Mouse (Mus musculus): Measurements from ENCODE around the gene Rps3. TPM values are rescaled to one million over a fixed set of nuclear protein-coding genes. Genes with fewer than 3 reads are reported as not detected.
A peak's percentile ranks its signal among the peaks of the same experiment; 100 is the strongest.

The Rps3 gene
- polyA plus RNA-seq (2015; fragmentation: Nextera tagmentation; extraction: Ambion mirVana) = 398 and 428 TPM in 2 replicates

GRCm38 (mm10) chr7:99483271-99483923 is at the start of gene Rps3:
TSS of gene Rps3 (minus strand) at chr7:99483738.
- under 1% methylated on average over 45 of the region's 45 CpGs for WGBS
- peak; percentile 97 for ATAC-seq
- Histone ChIP-seq H3K4me1 (ENCODE audit: control insufficient read depth, insufficient read depth, low read depth, low read length) (peaks cover 21% of the 10 kb centered on the region), H3K27me3 (replicated peaks; ENCODE audit: control insufficient read depth, insufficient read depth, low read length) (no peaks in the 10 kb centered on the region; the same call in 1 of the 2 replicates), H3K9me3 (ENCODE audit: control insufficient read depth, low read length) (no peaks in the 10 kb centered on the region), H3K36me3 (ENCODE audit: control insufficient read depth, insufficient read depth, low read length) (peaks cover 14% of the 10 kb centered on the region), H3K4me3 (ENCODE audit: low read length) (peak within 1 kb of the TSS; percentile 70), H3K4me2 (ENCODE audit: low read length) (peak within 1 kb of the TSS; percentile 70), H3K9ac (ENCODE audit: low read depth, low read length) (peak within 1 kb of the TSS; percentile 78), H3K27ac (ENCODE audit: low read depth, low read length) (peak within 1 kb of the TSS; percentile 84)

DNA sequence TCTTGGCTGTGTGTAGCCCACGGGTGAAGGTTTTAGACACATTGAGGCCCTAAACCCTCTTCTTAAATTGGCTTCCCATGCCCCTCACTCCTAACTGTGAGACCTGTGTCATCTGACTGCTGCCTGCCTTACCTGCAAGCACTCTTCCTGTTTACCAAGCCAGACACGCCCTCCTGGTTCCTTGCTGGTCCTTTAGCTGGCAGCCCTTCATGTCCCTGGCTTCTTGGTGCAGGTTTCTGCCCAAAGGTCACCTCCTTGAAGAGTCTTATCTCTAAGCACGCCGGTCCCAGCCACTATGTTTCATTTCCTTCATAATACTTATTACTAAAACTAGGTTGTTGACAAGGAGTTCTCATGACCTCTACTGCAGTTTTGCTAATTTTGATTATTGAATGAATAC is 49.0 kb upstream of the Rps3 start:
- Histone ChIP-seq H3K27me3 (replicated peaks; ENCODE audit: control insufficient read depth, insufficient read depth, low read length) (no peaks in the 10 kb centered on the region), H3K4me1 (ENCODE audit: control insufficient read depth, insufficient read depth, low read depth, low read length) (peaks cover 20% of the 10 kb centered on the region), H3K27ac (ENCODE audit: low read depth, low read length) (no peak overlapping the region), H3K9ac (ENCODE audit: low read depth, low read length) (no peak overlapping the region), H3K4me2 (ENCODE audit: low read length) (no peak overlapping the region), H3K4me3 (ENCODE audit: low read length) (no peak overlapping the region), H3K9me3 (ENCODE audit: control insufficient read depth, low read length) (no peaks in the 10 kb centered on the region), H3K36me3 (ENCODE audit: control insufficient read depth, insufficient read depth, low read length) (no peaks in the 10 kb centered on the region)
- no peak for ATAC-seq
- 88% methylated on average over 4 of the region's 4 CpGs for WGBS

- ATAC-seq = no peak
- Histone ChIP-seq H3K4me1 (ENCODE audit: control insufficient read depth, insufficient read depth, low read depth, low read length) (peaks cover 10% of the 10 kb centered on the region), H3K9me3 (ENCODE audit: control insufficient read depth, low read length) (no peaks in the 10 kb centered on the region), H3K36me3 (ENCODE audit: control insufficient read depth, insufficient read depth, low read length) (no peaks in the 10 kb centered on the region), H3K27me3 (replicated peaks; ENCODE audit: control insufficient read depth, insufficient read depth, low read length) (no peaks in the 10 kb centered on the region), H3K4me2 (ENCODE audit: low read length) (no peak overlapping the region), H3K9ac (ENCODE audit: low read depth, low read length) (no peak overlapping the region), H3K4me3 (ENCODE audit: low read length) (no peak overlapping the region), H3K27ac (ENCODE audit: low read depth, low read length) (no peak overlapping the region)
- WGBS = 90% methylated on average over 3 of the region's 3 CpGs
Observed at GRCm38 (mm10) chr7:99531408-99531970, 48.0 kb upstream of the Rps3 start.

- H3K27me3 ChIP-seq (replicated peaks; ENCODE audit: control insufficient read depth, insufficient read depth, low read length) = no peaks in the 10 kb centered on the region
- no peak overlapping the region for H3K4me3 ChIP-seq (ENCODE audit: low read length)
- H3K9me3 ChIP-seq (ENCODE audit: control insufficient read depth, low read length) = no peaks in the 10 kb centered on the region
- peaks cover under 1% of the 10 kb centered on the region for H3K4me1 ChIP-seq (ENCODE audit: control insufficient read depth, insufficient read depth, low read depth, low read length)
- H3K27ac ChIP-seq (ENCODE audit: low read depth, low read length) = no peak overlapping the region
- H3K4me2 ChIP-seq (ENCODE audit: low read length) = no peak overlapping the region
- H3K9ac ChIP-seq (ENCODE audit: low read depth, low read length) = no peak overlapping the region
- WGBS = 50% methylated on average over 5 of the region's 5 CpGs
- no peak for ATAC-seq
- no peaks in the 10 kb centered on the region for H3K36me3 ChIP-seq (ENCODE audit: control insufficient read depth, insufficient read depth, low read length)
Observed at GRCm38 (mm10) chr7:99529410-99529809, 45.9 kb upstream of the Rps3 start.

DNA sequence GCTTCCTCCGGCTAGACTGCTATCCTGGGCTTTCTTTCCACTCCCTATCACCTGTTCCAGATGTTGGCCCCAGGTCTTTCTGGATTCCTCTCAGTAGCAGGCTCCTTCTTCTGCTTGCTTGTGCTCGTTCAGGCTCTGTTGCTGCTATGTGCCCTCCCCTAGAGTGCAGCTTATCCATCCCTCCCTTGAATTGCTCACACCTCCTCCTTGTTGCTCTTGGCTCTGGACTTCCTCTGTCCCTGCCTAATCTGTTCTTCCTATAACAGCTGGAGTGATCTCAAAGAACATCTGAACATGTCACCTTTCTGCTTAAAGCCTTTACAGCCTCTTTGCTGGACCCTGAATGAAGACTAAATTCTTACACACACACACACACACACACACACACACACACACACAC is 45.0 kb upstream of the Rps3 start:
- 49% methylated on average over 2 of the region's 2 CpGs for WGBS
- Histone ChIP-seq H3K4me1 (ENCODE audit: control insufficient read depth, insufficient read depth, low read depth, low read length) (no peaks in the 10 kb centered on the region), H3K27me3 (replicated peaks; ENCODE audit: control insufficient read depth, insufficient read depth, low read length) (no peaks in the 10 kb centered on the region), H3K9ac (ENCODE audit: low read depth, low read length) (no peak overlapping the region), H3K27ac (ENCODE audit: low read depth, low read length) (no peak overlapping the region), H3K36me3 (ENCODE audit: control insufficient read depth, insufficient read depth, low read length) (no peaks in the 10 kb centered on the region), H3K4me2 (ENCODE audit: low read length) (no peak overlapping the region), H3K4me3 (ENCODE audit: low read length) (no peak overlapping the region), H3K9me3 (ENCODE audit: control insufficient read depth, low read length) (no peaks in the 10 kb centered on the region)
- no peak for ATAC-seq

GRCm38 (mm10) chr7:99523837-99524236 is 40.3 kb upstream of the Rps3 start:
- WGBS = 92% methylated on average over 1 of the region's 1 CpGs
- H3K9ac ChIP-seq (ENCODE audit: low read depth, low read length) = no peak overlapping the region
- H3K27me3 ChIP-seq (replicated peaks; ENCODE audit: control insufficient read depth, insufficient read depth, low read length) = no peaks in the 10 kb centered on the region
- ATAC-seq = no peak
- H3K27ac ChIP-seq (ENCODE audit: low read depth, low read length) = no peak overlapping the region
- H3K4me1 ChIP-seq (ENCODE audit: control insufficient read depth, insufficient read depth, low read depth, low read length) = no peaks in the 10 kb centered on the region
- no peaks in the 10 kb centered on the region for H3K36me3 ChIP-seq (ENCODE audit: control insufficient read depth, insufficient read depth, low read length)
- no peak overlapping the region for H3K4me3 ChIP-seq (ENCODE audit: low read length)
- H3K4me2 ChIP-seq (ENCODE audit: low read length) = no peak overlapping the region
- H3K9me3 ChIP-seq (ENCODE audit: control insufficient read depth, low read length) = no peaks in the 10 kb centered on the region

GRCm38 (mm10) chr7:99523121-99523520 is 39.6 kb upstream of the Rps3 start:
- Histone ChIP-seq H3K27ac (ENCODE audit: low read depth, low read length) (no peak overlapping the region), H3K4me1 (ENCODE audit: control insufficient read depth, insufficient read depth, low read depth, low read length) (no peaks in the 10 kb centered on the region), H3K9ac (ENCODE audit: low read depth, low read length) (no peak overlapping the region), H3K36me3 (ENCODE audit: control insufficient read depth, insufficient read depth, low read length) (no peaks in the 10 kb centered on the region), H3K4me2 (ENCODE audit: low read length) (no peak overlapping the region), H3K27me3 (replicated peaks; ENCODE audit: control insufficient read depth, insufficient read depth, low read length) (no peaks in the 10 kb centered on the region), H3K4me3 (ENCODE audit: low read length) (no peak overlapping the region), H3K9me3 (ENCODE audit: control insufficient read depth, low read length) (no peaks in the 10 kb centered on the region)
- WGBS = 83% methylated on average over 8 of the region's 8 CpGs
- ATAC-seq = no peak

DNA sequence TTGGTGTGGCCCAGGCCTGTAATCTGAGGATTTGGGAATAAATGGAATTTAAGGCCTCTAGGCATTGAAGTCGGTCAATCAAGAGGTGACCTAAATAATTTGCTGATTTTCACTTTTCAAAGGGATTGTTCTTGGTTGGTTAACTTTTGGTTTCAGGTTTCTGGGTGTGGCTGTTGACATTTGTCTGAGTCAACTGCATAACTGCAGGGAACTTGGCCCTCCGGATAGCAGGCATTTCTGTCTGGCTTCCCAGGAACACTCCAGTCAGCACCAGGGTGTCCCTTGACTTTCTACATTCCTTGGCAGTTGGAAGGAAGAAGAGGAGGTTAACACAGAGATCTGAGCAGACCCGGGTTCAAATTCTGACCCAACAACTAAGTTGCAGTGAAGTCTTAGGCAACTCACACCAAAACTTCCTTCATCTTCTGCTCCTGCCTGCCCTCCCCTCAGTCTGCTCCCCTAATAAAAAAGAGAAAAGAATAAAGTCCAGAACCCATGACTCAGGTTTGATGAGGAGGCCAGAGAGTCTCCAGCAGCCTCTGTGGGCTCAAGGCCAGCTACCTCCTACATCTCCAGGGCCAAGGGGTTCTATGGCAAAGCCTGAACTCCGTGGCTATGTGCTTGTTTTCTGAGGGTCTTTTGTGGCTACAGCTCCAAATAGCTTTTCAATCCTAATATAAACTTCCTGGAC is 35.6 kb upstream of the Rps3 start:
- H3K27ac ChIP-seq (ENCODE audit: low read depth, low read length) = no peak overlapping the region
- WGBS = 75% methylated on average over 4 of the region's 4 CpGs
- no peaks in the 10 kb centered on the region for H3K36me3 ChIP-seq (ENCODE audit: control insufficient read depth, insufficient read depth, low read length)
- no peak for ATAC-seq
- no peaks in the 10 kb centered on the region for H3K4me1 ChIP-seq (ENCODE audit: control insufficient read depth, insufficient read depth, low read depth, low read length)
- no peak overlapping the region for H3K4me3 ChIP-seq (ENCODE audit: low read length)
- H3K9me3 ChIP-seq (ENCODE audit: control insufficient read depth, low read length) = no peaks in the 10 kb centered on the region
- no peak overlapping the region for H3K9ac ChIP-seq (ENCODE audit: low read depth, low read length)
- H3K27me3 ChIP-seq (replicated peaks; ENCODE audit: control insufficient read depth, insufficient read depth, low read length) = no peaks in the 10 kb centered on the region
- H3K4me2 ChIP-seq (ENCODE audit: low read length) = no peak overlapping the region

GRCm38 (mm10) chr7:99516814-99517157 is 33.2 kb upstream of the Rps3 start:
- no peaks in the 10 kb centered on the region for H3K27me3 ChIP-seq (replicated peaks; ENCODE audit: control insufficient read depth, insufficient read depth, low read length)
- WGBS = 92% methylated on average over 3 of the region's 3 CpGs
- no peak for ATAC-seq
- H3K27ac ChIP-seq (ENCODE audit: low read depth, low read length) = no peak overlapping the region
- H3K4me1 ChIP-seq (ENCODE audit: control insufficient read depth, insufficient read depth, low read depth, low read length) = no peaks in the 10 kb centered on the region
- H3K36me3 ChIP-seq (ENCODE audit: control insufficient read depth, insufficient read depth, low read length) = no peaks in the 10 kb centered on the region
- H3K4me2 ChIP-seq (ENCODE audit: low read length) = no peak overlapping the region
- no peaks in the 10 kb centered on the region for H3K9me3 ChIP-seq (ENCODE audit: control insufficient read depth, low read length)
- no peak overlapping the region for H3K9ac ChIP-seq (ENCODE audit: low read depth, low read length)
- no peak overlapping the region for H3K4me3 ChIP-seq (ENCODE audit: low read length)

Measured in hindbrain, embryonic 16.5 days (tissue).